Mouse (Mus musculus) stomach, embryonic 15.5 days (tissue): Measurements from ENCODE around the gene Rasal1. TPM values are rescaled to one million over a fixed set of nuclear protein-coding genes. Genes with fewer than 3 reads are reported as not detected.
A peak's percentile ranks its signal among the peaks of the same experiment; 100 is the strongest.

Experiments used
- ATAC-seq: fragments of 200-750 bp; cut with Nextera tagmentation; 2 replicates; pipeline ENCODE4 v1.8.0; 2017; ENCODE audit warnings: low read depth, moderate number of reproducible peaks, moderate TSS enrichment; ENCODE audit not compliant: insufficient read depth, low FRiP score
- H3K27ac ChIP-seq: fragments of 300-500 bp; sonication (generic); 2 replicates; pipeline ENCODE4 v1.5.1; 2015; ENCODE audit warnings: mild to moderate bottlenecking, inconsistent platforms
- H3K27me3 ChIP-seq: fragments of 300-500 bp; sonication (generic); replicated peaks from 2 replicates; pipeline ENCODE4 v1.6.1; 2015; ENCODE audit warnings: inconsistent platforms
- H3K36me3 ChIP-seq: fragments of 300-500 bp; sonication (generic); 2 replicates; pipeline ENCODE4 v1.6.1; 2015; ENCODE audit warnings: inconsistent platforms
- H3K4me1 ChIP-seq: fragments of 300-500 bp; sonication (generic); 2 replicates; pipeline ENCODE4 v1.6.1; 2015; ENCODE audit warnings: inconsistent platforms
- H3K4me2 ChIP-seq: fragments of 300-500 bp; sonication (generic); 2 replicates; pipeline ENCODE4 v1.6.1; 2015; ENCODE audit warnings: mild to moderate bottlenecking, inconsistent platforms
- H3K4me3 ChIP-seq: fragments of 300-500 bp; sonication (generic); replicated peaks from 2 replicates; pipeline ENCODE4 v1.5.1; 2015; ENCODE audit warnings: inconsistent platforms
- H3K9ac ChIP-seq: fragments of 300-500 bp; sonication (generic); 2 replicates; pipeline ENCODE4 v1.6.1; 2015; ENCODE audit warnings: inconsistent platforms
- H3K9me3 ChIP-seq: fragments of 300-500 bp; sonication (generic); 2 replicates; pipeline ENCODE4 v1.6.1; 2016; ENCODE audit warnings: inconsistent platforms
- WGBS: fragments of 180-500 bp; shearing (Covaris S2); methylation state at CpG from one replicate; pipeline ENCODE4 v1.1.7; 2015; 5-methylcytosine and 5-hydroxymethylcytosine counted together
- polyA plus RNA-seq: library from polyadenylated mRNA; unstranded; fragments of >200 nt; fragmentation: Nextera tagmentation; extraction: Ambion mirVana; gene quantifications from 2 replicates; pipeline ENCODE4 v1.2.1, GENCODE M21; 2015

Gene Rasal1
- polyA plus RNA-seq, 1 experiment from 2014 or later: 0.54 TPM

DNA sequence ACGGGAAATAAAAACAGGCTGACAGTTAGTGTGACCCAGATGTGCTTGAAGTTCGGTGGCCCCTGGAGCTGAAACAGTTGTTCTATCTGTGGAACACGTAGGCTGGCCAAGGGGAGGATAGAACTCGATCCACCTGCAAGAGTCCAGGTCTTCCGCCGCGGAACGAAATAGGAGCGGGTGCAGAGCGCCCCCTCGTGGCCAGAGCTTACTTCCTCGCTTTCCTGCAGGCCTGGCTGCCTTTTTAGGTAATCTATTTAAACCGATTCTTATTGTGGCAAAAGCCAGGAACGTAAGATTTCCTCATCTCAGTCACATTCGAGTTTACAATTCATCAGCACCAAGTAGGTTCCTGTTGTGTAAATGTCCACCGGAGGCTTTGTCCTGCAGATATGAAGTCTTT is 65.7 kb downstream of the Rasal1 start:
- no peak overlapping the region for H3K4me2 ChIP-seq
- no peaks in the 10 kb centered on the region for H3K9me3 ChIP-seq
- 2% methylated on average over 16 of the region's 16 CpGs for WGBS
- peaks cover 18% of the 10 kb centered on the region for H3K4me1 ChIP-seq
- no peak overlapping the region for H3K27ac ChIP-seq
- ATAC-seq: no peak
- no peak overlapping the region for H3K9ac ChIP-seq
- no peak overlapping the region for H3K4me3 ChIP-seq
- H3K36me3 ChIP-seq: no peaks in the 10 kb centered on the region
- H3K27me3 ChIP-seq: peaks cover 43% of the 10 kb centered on the region

DNA sequence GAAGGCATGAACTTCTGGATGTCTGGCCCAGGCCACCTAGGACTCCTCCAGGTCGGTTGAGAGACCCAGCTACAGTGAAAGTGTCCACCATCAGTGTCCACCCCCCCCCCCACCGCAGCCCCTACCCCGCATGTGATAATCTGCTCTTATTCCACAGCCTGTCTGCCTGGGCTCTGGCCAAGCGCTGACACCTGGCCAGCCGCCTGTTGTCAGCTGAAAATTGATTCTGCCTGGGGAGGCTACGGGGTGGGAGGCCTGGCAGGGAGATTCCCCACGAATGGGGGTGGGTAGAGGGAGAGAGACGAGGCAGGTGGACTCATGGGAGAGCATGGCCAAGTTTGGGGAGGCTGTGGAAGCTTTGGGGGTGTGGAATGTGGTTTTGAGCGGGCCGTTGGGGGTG is 68.5 kb downstream of the Rasal1 start:
- Histone ChIP-seq H3K4me1 (0 out of 2 replicates have a peak, but pooled peaks cover 3% of the 10 kb centered on the region), H3K27me3 (peaks cover 21% of the 10 kb centered on the region)
- no peak for ATAC-seq

GRCm38 (mm10) chr5:120718600-120719378 is 70.2 kb downstream of the Rasal1 start:
- Histone ChIP-seq H3K4me2 (no peak overlapping the region), H3K9me3 (no peaks in the 10 kb centered on the region)
- ATAC-seq: peak; percentile 7; the same call in 1 of the 2 replicates

More for the DNA sequence above, 68.5 kb downstream of the Rasal1 start:
- 63% methylated on average over 10 of the region's 10 CpGs for WGBS
- no peak overlapping the region for H3K4me3 ChIP-seq
- H3K36me3 ChIP-seq: no peaks in the 10 kb centered on the region
- H3K4me2 ChIP-seq: no peak overlapping the region
- H3K9ac ChIP-seq: no peak overlapping the region
- no peaks in the 10 kb centered on the region for H3K9me3 ChIP-seq
- H3K27ac ChIP-seq: no peak overlapping the region

GRCm38 (mm10) chr5:120721005-120721404 is 72.4 kb downstream of the Rasal1 start:
- Histone ChIP-seq H3K4me2 (no peak overlapping the region), H3K27ac (no peak overlapping the region), H3K4me3 (no peak overlapping the region), H3K27me3 (no peaks in the 10 kb centered on the region), H3K9ac (no peak overlapping the region), H3K9me3 (no peaks in the 10 kb centered on the region), H3K36me3 (no peaks in the 10 kb centered on the region), H3K4me1 (0 out of 2 replicates have a peak, but pooled peaks cover 3% of the 10 kb centered on the region)
- WGBS: 53% methylated on average over 7 of the region's 7 CpGs
- ATAC-seq: no peak

More at GRCm38 (mm10) chr5:120718600-120719378, 70.2 kb downstream of the Rasal1 start:
- Histone ChIP-seq H3K4me1 (0 out of 2 replicates have a peak, but pooled peaks cover 3% of the 10 kb centered on the region), H3K36me3 (no peaks in the 10 kb centered on the region), H3K27me3 (peaks cover 8% of the 10 kb centered on the region), H3K27ac (no peak overlapping the region), H3K4me3 (no peak overlapping the region), H3K9ac (no peak overlapping the region)
- 39% methylated on average over 15 of the region's 15 CpGs for WGBS

DNA sequence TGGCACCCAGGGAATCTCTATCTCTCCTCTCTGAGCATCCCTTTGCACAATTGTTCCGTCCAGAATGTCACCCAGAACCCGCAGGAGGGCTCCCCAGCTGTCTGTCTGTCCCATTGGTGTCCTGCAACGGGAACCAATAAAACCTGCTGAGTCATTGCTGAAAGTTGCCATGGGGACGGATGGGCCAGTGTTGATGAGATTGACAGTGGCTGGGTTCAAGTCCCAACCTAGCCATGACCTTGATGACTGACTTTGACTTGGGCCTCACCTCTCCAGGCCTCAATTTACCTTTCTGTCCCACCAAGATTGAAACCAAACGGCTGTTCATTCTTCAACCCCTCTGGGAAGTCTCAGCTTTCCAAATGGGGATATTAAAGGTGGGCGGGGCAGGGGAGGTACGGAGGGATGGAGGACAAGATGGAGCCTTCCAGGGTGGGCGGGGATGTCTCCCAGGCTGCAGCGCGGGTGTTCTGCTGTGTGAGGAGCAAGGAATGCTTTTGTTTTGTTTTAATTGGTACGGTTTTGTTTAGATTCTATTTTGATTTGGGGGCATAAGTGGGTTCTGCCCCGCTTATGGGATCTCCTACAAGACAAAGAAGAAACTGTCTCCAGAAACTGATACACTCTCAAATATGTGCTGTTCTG is 77.3 kb downstream of the Rasal1 start:
- WGBS: 64% methylated on average over 12 of the region's 12 CpGs
- Histone ChIP-seq H3K27ac (no peak overlapping the region), H3K9me3 (no peaks in the 10 kb centered on the region)

More for the DNA sequence above, 77.3 kb downstream of the Rasal1 start:
- no peaks in the 10 kb centered on the region for H3K4me1 ChIP-seq
- H3K27me3 ChIP-seq: no peaks in the 10 kb centered on the region
- no peak for ATAC-seq
- no peak overlapping the region for H3K9ac ChIP-seq
- no peaks in the 10 kb centered on the region for H3K36me3 ChIP-seq
- H3K4me3 ChIP-seq: no peak overlapping the region
- H3K4me2 ChIP-seq: no peak overlapping the region

Other genes with a start within 250 kb of the Rasal1 start
- gene Lhx5, start 217.1 kb upstream of the Rasal1 start, polyA plus RNA-seq: 0.14 and 0.17 TPM in 2 replicates
- 15.9 and 19.4 TPM in 2 replicates for gene Sdsl, start 176.0 kb upstream of the Rasal1 start, polyA plus RNA-seq
- gene Sds, start 172.3 kb upstream of the Rasal1 start, polyA plus RNA-seq: 0.36 and 0.52 TPM in 2 replicates
- gene Plbd2, start 145.2 kb upstream of the Rasal1 start, polyA plus RNA-seq: 51.5 and 53.5 TPM in 2 replicates
- 6.2 and 8.3 TPM in 2 replicates for gene Slc8b1, start 137.6 kb upstream of the Rasal1 start, polyA plus RNA-seq
- gene Tpcn1, start 60.1 kb upstream of the Rasal1 start, polyA plus RNA-seq: 25.5 and 25.7 TPM in 2 replicates
- 0.40 and 0.69 TPM in 2 replicates for gene Iqcd, start 59.8 kb upstream of the Rasal1 start, polyA plus RNA-seq
- gene Rita1, start 36.2 kb upstream of the Rasal1 start, polyA plus RNA-seq: 10.4 and 11.4 TPM in 2 replicates
- 41.8 and 44.9 TPM in 2 replicates for gene Ddx54, start 36.1 kb upstream of the Rasal1 start, polyA plus RNA-seq
- not detected in 2 replicates for gene Cfap73, start 14.6 kb upstream of the Rasal1 start, polyA plus RNA-seq
- gene Dtx1, start 63.1 kb downstream of the Rasal1 start, polyA plus RNA-seq: 5.2 and 5.6 TPM in 2 replicates
- 0.46 and 0.51 TPM in 2 replicates for gene Oas2, start 101.0 kb downstream of the Rasal1 start, polyA plus RNA-seq
- 0.32 and 0.40 TPM in 2 replicates for gene Oas3, start 128.8 kb downstream of the Rasal1 start, polyA plus RNA-seq
- gene Oas1e, start 146.7 kb downstream of the Rasal1 start, polyA plus RNA-seq: not detected in 2 replicates
- 0.54 and 0.71 TPM in 2 replicates for gene Oas1c, start 163.7 kb downstream of the Rasal1 start, polyA plus RNA-seq
- gene Oas1f, start 198.6 kb downstream of the Rasal1 start, polyA plus RNA-seq: not detected in 2 replicates
- not detected in 2 replicates for gene Oas1h, start 212.6 kb downstream of the Rasal1 start, polyA plus RNA-seq
- 1.1 and 1.8 TPM in 2 replicates for gene Oas1g, start 238.8 kb downstream of the Rasal1 start, polyA plus RNA-seq